Mouse (Mus musculus): ENCODE measurements around the gene Gm5148.

Gm5148 gene

DNA sequence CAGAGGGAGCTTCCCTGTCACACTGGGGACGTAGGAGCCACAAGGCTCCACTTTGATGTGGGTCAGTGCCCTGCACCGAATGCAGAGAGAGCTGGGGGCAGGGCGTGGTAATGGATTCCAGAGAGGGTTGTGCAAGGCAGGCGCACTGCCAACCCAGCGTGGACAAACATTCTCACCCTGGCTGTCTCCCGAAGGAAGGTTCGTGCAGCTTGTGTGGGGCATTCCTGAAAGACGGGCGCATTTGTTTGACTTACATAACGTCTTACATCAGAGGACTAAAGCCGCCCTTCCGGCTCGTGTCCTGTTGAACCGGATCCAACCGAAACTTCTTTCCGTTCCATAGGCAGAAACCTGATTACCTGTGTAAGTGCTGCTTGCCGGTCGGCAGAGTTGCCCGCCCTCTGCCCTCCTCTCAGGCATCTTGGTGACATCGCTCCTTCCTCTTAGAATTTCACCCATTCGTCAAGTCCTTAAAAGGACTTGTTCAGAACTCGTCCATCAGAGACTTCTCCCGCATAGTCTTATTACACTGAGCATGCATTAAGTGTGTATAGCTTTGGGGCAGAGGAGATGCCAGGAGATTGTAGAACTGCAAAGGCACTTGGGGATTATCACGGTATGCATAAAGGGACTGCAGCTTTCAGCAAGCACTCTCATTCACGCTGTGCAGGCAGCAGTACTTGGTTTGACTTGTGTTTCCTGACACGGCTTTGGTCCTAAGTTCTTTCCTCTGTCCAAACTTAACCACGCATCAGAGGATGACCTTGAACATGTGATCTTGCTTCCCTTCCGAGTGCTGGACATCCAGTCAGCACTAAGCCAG is 36.9 kb downstream of the Gm5148 start:
- DNase-seq, result peak; percentile 54

DNA sequence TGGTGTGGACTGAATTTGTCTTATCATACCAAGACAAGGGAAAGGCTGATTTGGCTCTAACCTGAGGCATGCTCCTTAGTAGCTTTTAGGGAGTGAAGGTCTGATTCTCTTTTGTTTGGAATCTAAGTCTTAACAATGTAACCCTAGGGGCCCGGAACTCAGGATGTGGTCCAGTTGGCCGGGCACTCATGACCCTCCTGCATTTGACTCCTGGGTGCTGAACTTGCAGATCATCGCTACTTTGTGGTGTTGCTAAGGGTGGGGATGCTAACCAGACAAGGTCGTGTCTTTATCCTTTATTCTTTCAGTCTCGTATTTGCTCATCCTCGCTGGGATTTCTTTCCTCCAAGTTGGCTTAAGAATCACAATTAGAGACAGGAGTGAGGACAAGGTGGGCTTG is 37.5 kb downstream of the Gm5148 start:
- peak; percentile 21 for DNase-seq

DNA sequence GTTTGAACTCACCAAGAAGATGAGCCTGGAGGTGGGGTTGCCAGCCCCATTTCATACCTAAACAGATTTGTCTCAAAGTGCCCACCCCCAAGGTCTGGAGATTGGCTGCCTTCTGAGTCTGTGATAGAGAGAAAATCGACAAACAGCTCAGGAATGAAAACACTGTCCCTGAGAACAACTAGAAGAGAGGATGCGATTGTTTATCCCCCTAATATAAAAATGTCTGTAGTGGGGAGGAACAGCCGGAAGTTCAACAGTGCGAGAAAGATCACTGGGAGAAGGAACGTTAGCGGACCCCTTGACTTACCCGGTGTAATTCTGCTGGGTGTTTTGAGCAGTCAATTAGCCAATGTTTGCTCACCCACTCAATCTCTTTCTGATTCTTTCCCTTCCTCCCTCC is 38.1 kb downstream of the Gm5148 start:
- no peak for DNase-seq

DNA sequence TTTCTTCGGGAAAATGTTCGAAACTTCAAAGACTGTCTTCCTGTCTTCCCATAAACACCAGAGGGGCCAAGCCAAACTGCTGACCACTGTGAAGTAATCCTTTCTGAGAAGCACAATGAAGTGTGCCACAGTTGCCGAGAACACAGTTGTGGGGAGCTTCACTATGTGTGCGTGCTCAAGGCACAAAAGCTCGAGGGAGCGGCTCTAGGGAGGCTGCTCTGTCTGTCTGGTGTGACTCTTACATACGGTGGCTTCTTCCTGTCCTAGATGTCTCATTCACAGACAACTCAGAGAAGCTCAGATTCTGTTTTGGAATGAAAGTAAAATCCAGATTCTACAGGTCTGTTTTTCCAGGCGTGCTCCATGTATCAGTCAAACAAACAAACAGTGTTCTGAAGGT is 48.0 kb downstream of the Gm5148 start:
- DNase-seq, result no peak

DNA sequence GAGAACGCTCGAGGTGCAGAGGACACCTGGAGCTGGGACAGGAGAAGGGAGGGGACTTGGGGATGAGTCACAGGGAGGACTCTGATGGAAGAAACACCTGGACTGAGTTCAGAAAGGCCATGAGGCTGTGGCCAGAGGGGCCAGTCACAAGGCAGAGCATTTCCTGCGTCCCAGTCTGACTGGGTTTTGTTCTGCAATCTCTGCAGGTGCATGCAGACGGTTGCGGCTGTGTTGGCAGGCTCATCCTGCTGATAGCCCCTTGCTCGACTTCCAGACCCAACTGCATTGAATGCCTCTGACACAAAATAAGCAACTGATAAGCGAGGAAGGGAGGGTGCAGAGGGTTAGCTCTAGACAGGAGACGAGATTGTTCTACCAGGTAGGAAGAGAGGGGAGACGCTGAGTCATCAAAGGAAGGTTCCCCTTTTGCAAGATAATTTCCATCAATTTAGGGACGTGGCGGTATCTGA is 49.2 kb downstream of the Gm5148 start:
- peak; percentile 44 for DNase-seq

DNA sequence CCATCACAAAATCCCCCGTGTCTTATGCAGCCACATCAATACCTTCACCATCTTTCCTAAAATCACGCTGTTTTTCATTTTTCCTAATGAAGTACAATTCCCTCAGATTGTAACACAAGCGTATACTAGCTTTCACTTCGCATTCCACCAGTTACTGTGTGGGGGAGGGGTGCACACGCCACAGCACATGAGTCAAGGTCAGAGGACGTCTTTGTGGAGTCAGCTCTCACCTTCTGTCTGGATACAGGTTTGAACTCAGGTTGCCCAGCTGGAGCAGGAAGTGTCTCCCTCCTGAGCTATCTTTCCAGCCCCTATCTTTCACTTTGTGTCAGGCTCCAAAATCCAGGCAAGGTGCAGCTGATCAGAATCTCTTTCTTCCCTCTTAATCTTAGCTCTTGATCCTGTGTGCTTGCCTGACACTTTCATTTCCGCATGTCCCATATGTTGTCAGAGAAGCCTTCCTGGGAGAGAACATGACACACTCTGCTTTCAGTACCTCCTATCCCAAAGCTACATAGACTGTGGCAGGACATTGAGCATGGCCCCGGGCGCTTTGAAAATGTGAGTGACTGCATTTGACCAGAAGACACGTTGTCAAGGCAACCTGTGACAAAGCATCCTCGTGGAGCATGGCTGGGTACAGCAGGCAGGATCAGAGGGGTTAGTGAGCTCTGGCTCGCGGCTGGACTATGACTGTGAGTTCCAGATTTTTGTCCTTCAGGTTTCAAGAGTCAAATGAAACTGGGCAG is 50.6 kb downstream of the Gm5148 start:
- DNase-seq, result no peak

DNA sequence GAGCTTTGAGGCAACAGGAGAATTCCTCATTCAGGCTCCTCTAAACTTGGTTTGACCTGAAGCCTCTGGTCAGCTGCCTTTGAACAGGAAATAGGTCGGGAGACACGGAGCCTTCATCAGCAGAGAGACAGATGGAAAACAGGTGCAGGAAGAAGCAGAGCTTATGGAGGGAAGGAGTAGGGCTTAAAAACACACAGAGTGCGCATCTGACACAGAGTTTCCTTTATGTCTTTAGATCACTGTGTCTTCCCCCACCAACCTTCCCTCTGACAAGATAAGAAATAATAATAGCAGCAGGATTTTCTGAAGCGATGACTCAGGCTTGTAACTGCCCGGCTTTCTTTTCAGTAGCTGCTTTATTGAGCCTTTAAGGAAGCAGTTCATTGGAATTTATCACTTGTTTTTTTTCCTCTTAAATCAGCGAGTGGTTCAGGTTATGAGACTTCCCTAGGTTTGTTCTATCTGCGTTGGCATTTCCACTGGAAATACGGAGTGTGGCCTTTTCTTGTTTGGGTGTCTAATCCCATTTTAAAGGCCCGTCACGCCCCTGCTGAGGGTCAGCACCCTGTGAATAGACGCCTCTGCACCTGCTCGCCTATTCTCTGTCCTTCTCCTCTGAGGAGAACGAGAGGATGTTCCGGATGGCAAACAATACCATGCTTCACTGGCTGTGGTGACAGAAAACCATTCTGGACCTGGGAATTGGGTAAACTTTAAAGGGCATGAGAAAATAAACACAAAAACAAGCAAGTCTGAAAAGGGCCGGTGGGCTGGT is 51.8 kb downstream of the Gm5148 start:
- no peak for DNase-seq

DNA sequence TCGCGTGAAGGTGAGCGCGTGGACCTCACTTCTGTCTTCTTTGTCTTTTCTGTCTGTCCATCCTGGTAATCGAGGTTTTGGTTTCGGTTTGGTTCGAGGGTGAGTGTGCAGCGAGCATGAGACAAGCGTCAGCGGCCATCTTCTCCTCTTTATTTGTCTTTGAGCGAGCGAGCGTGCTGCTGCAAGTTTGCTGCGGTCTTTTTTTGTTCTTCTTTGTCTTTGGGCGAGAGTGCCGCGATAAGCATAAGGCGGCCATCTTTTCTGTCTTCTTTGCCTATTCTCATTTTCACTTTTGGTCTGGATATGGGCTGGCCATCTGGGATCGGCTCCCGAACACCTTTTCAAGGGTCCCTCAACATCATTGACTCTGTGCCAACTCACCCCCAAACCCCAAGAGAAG is 55.2 kb downstream of the Gm5148 start:
- DNase-seq, result no peak

DNA sequence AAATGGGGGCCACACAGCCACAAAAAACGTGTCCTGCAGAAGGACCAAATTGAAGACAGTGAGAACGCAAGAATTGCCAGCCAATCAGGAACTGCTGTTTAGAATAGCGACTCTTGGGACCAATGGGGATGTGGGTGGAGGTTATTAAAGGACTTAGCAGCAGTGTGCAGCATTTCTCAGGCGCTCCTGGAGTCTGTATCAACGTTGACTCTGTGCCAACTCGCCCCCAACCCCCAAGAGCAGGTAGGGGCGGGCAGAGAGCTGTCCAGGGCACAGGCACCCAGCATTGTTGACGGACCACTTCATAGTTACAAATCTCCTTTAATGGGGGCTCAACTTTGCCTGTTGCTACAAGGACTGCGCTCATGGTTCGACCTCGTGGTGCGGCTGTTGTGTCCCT is 55.6 kb downstream of the Gm5148 start:
- no peak for DNase-seq

DNA sequence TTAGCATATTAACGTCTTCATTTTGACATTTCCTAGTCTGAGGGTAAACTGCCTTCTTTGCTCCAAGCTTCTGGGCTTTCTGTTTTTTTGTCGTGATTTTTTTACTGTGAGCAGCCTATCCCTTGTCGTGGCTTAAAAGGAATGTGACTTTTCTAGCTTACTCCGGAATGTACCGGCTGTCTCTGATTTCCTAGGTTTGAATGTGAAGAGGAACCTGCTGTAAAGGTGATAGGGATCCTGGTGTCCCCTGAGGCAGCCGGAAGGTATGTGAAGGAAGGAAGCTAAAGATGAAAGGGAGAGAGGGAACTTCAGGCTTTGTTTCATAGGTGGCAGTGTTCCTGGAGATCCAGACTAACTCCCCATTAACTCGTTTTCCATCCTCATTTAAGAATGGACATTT is 56.6 kb downstream of the Gm5148 start:
- no peak for DNase-seq

DNA sequence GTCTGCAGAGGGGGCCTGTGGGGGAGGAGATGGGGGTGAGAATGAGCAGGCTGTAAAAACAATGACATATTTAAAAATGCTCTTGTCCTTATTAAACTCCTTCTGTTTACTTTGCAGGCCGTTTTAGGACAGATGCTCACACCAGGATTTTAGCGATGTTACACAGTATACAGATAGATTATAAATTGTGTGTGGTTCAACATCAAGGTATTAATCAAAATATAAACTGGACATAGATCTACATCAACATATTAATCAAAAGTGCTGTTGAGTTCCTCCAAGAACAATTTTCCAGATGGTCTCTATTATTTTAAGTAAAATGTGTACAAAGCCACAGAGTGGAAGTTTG is 57.2 kb downstream of the Gm5148 start:
- no peak for DNase-seq

DNA sequence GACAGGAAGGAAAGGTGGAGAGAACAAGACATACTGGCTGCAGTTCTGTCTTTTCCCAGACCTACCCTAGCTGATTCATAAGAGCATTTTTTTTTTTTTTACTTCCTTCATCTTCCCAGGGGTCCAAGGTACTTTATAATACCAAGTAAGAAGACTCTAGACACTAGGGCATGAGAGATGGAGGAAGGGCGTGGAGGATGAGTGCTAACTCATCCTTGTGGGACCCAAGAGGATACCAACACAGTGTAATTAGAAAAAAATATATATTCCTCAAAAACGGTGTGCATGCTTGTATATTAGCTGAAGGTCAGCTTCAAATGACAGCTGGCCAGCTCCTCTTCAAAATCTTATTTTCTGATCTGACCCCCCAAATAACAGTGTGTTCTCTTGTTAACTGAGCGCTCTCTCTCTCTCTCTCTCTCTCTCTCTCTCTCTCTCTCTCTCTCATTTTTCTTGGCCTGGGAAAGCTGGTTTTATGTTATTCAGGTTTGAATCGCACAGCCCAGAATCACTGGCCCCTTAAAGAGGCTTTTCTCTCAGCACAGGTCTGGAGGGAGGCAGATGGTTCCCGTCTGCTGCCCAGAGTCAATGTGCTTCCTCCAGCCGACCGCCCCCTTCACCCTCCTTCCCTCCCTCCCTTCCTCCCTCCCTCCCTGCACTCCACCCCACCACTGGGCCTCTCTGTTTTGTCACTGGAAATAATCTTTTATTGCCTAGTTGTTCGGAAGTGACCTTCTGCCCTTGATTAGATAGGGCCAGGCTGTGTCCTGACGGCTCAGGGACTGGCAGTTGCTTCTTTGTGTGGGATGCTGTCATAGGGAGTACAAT is 57.8 kb downstream of the Gm5148 start:
- DNase-seq, result no peak
